Mouse (Mus musculus): Measurements from ENCODE around the gene Tmem44. TPM values are rescaled to one million over a fixed set of nuclear protein-coding genes. Genes with fewer than 3 reads are reported as not detected.

The Tmem44 gene
- polyA plus RNA-seq, 1 experiment from 2014 or later: 58.7 TPM

DNA sequence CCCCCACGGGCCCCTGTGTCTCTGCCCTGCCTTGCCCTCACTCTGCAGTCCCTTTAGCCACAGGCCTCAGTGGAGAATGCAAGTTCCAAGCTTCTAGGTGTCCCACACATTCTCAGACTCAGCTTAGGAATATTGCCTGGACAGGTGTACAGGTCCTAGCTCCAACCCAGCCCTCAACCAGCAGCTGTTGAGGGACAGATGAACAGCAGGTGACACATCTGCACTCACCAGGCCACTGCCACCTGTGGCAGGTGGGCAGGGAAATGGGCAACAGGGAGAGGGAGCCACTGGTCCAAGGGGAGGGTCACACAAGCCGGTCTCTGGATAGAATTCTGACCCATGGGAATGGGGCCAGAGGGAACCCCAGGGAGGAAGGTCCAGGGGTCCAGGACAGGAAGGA lies 22.8 kb downstream of the Tmem44 start:
- no peak overlapping the region for H3K4me3 ChIP-seq
- peaks cover 58% of the 10 kb centered on the region for H3K36me3 ChIP-seq
- no peak overlapping the region for H3K27ac ChIP-seq
- no peak for ATAC-seq (ENCODE audit: low FRiP score)
- no peak overlapping the region for H3K4me2 ChIP-seq (replicated peaks)
- H3K9me3 ChIP-seq (replicated peaks): no peaks in the 10 kb centered on the region
- 0 out of 2 replicates have a peak, but pooled peaks cover 2% of the 10 kb centered on the region for H3K4me1 ChIP-seq
- no peak overlapping the region for H3K9ac ChIP-seq
- 75% methylated on average over 2 of the region's 2 CpGs for WGBS
- no peaks in the 10 kb centered on the region for H3K27me3 ChIP-seq

DNA sequence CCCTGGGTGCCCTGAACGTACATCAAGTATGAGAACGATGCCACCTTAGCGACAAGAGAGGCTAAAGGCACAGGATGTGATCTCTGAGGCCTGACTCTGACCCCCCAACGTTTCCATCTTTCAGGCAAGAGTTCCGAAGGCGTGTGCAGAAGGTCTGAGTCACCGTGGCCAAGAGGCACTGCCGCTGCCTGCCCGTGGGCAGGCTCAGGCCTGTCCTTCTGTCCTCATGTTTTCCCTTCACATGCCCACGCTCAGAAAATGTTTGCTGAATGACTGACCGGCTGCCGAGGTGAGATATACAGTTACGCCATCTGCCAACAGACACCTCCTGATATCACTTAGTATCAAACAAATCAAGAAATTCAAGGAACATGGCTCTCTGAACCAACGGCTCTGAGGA lies 24.9 kb downstream of the Tmem44 start:
- Histone ChIP-seq H3K4me1 (no peaks in the 10 kb centered on the region), H3K4me3 (no peak overlapping the region), H3K27ac (no peak overlapping the region), H3K9ac (no peak overlapping the region), H3K27me3 (no peaks in the 10 kb centered on the region), H3K4me2 (replicated peaks) (no peak overlapping the region), H3K36me3 (peaks cover 67% of the 10 kb centered on the region), H3K9me3 (replicated peaks) (no peaks in the 10 kb centered on the region)
- 86% methylated on average over 14 of the region's 14 CpGs for WGBS
- no peak for ATAC-seq (ENCODE audit: low FRiP score)

- Histone ChIP-seq H3K9me3 (replicated peaks) (no peaks in the 10 kb centered on the region), H3K27ac (no peak overlapping the region), H3K4me1 (no peaks in the 10 kb centered on the region), H3K27me3 (no peaks in the 10 kb centered on the region), H3K36me3 (peaks cover 60% of the 10 kb centered on the region), H3K9ac (no peak overlapping the region), H3K4me3 (no peak overlapping the region), H3K4me2 (replicated peaks) (no peak overlapping the region)
- WGBS: 87% methylated on average over 6 of the region's 6 CpGs
- no peak for ATAC-seq (ENCODE audit: low FRiP score)
These were observed 26.2 kb downstream of the Tmem44 start for GRCm38 (mm10) chr16:30524481-30524880.

GRCm38 (mm10) chr16:30522253-30522940 lies 28.2 kb downstream of the Tmem44 start:
- no peaks in the 10 kb centered on the region for H3K27me3 ChIP-seq
- no peak overlapping the region for H3K4me3 ChIP-seq
- ATAC-seq (ENCODE audit: low FRiP score): no peak
- H3K9ac ChIP-seq: no peak overlapping the region
- no peaks in the 10 kb centered on the region for H3K9me3 ChIP-seq (replicated peaks)
- 71% methylated on average over 10 of the region's 10 CpGs for WGBS
- H3K27ac ChIP-seq: no peak overlapping the region
- H3K4me1 ChIP-seq: no peaks in the 10 kb centered on the region
- peaks cover 47% of the 10 kb centered on the region for H3K36me3 ChIP-seq
- no peak overlapping the region for H3K4me2 ChIP-seq (replicated peaks)

- H3K27ac ChIP-seq: no peak overlapping the region
- H3K4me3 ChIP-seq: no peak overlapping the region
- no peaks in the 10 kb centered on the region for H3K27me3 ChIP-seq
- no peak for ATAC-seq (ENCODE audit: low FRiP score)
- no peaks in the 10 kb centered on the region for H3K9me3 ChIP-seq (replicated peaks)
- no peak overlapping the region for H3K4me2 ChIP-seq (replicated peaks)
- 53% methylated on average over 3 of the region's 3 CpGs for WGBS
- no peak overlapping the region for H3K9ac ChIP-seq
- H3K36me3 ChIP-seq: peaks cover 45% of the 10 kb centered on the region
- no peaks in the 10 kb centered on the region for H3K4me1 ChIP-seq
These were observed 29.5 kb downstream of the Tmem44 start for GRCm38 (mm10) chr16:30521147-30521546.

GRCm38 (mm10) chr16:30520361-30520823 lies 30.2 kb downstream of the Tmem44 start:
- H3K9ac ChIP-seq: no peak overlapping the region
- H3K27ac ChIP-seq: no peak overlapping the region
- no peak for ATAC-seq (ENCODE audit: low FRiP score)
- no peaks in the 10 kb centered on the region for H3K27me3 ChIP-seq
- H3K4me3 ChIP-seq: no peak overlapping the region
- peaks cover 43% of the 10 kb centered on the region for H3K36me3 ChIP-seq
- H3K4me2 ChIP-seq (replicated peaks): no peak overlapping the region
- WGBS: 30% methylated on average over 9 of the region's 9 CpGs
- H3K4me1 ChIP-seq: no peaks in the 10 kb centered on the region
- H3K9me3 ChIP-seq (replicated peaks): no peaks in the 10 kb centered on the region

GRCm38 (mm10) chr16:30518635-30519034 lies 32.0 kb downstream of the Tmem44 start:
- no peak overlapping the region for H3K4me2 ChIP-seq (replicated peaks)
- H3K27ac ChIP-seq: no peak overlapping the region
- peaks cover 41% of the 10 kb centered on the region for H3K36me3 ChIP-seq
- no peak for ATAC-seq (ENCODE audit: low FRiP score)
- peaks cover 2% of the 10 kb centered on the region; the same call in 1 of the 2 replicates for H3K4me1 ChIP-seq
- H3K4me3 ChIP-seq: no peak overlapping the region
- no peaks in the 10 kb centered on the region for H3K27me3 ChIP-seq
- H3K9me3 ChIP-seq (replicated peaks): no peaks in the 10 kb centered on the region
- no peak overlapping the region for H3K9ac ChIP-seq
- 80% methylated on average over 9 of the region's 9 CpGs for WGBS

DNA sequence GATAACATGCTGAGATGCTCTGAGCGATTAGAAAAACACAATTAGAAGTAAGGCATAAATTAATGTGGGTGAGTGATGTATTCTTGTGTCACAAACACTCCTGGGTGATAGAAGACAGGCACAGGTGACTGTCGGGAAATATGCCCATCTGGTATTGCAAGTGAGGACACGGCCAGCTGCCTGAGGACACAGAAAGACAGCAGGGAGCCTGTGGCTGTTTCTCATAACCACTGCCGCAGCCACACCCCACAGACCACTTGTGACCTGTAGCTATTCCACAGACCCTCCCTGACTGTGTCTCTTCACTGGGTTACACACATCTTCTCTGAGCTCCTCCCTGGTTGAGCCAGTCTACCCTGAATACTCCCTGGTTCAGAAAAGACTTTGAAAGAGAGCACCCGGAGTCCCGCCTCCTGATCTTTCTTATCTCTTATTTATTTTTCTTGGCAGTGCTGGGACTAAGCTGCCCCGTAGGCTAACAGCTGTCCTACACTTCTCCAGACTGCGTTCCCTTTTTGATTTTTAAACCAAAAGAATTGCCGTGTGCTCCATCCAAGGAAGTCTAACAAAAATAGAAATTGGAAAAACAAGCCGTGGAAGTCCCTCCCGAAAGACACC lies 32.9 kb downstream of the Tmem44 start:
- peaks cover 33% of the 10 kb centered on the region for H3K36me3 ChIP-seq
- no peak overlapping the region for H3K4me3 ChIP-seq
- no peak overlapping the region for H3K9ac ChIP-seq
- H3K27ac ChIP-seq: no peak overlapping the region
- no peak overlapping the region for H3K4me2 ChIP-seq (replicated peaks)
- 68% methylated on average over 11 of the region's 11 CpGs for WGBS
- H3K27me3 ChIP-seq: no peaks in the 10 kb centered on the region
- peaks cover 6% of the 10 kb centered on the region; the same call in 1 of the 2 replicates for H3K4me1 ChIP-seq
- H3K9me3 ChIP-seq (replicated peaks): no peaks in the 10 kb centered on the region
- no peak for ATAC-seq (ENCODE audit: low FRiP score)

DNA sequence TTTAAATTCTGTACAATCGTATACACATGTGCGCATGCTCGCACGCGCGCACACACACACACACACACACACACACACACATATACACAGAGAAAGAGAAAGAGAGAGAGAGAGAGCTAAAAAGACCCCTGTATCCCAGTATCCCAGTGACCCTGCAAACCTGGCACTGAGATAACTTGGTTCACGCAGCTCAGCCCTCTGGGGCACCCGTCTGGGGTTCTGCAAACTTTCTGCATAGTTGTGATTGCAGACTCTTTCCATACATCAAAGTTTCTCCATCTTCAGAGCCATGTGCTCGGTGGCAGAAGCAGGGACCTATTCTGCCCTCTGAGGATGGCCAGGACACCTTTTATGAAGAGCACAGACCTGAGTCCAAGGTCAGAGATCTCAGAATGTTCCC lies 33.6 kb downstream of the Tmem44 start:
- peaks cover 25% of the 10 kb centered on the region for H3K36me3 ChIP-seq
- no peaks in the 10 kb centered on the region for H3K9me3 ChIP-seq (replicated peaks)
- H3K27ac ChIP-seq: no peak overlapping the region
- no peak overlapping the region for H3K4me3 ChIP-seq
- peaks cover 13% of the 10 kb centered on the region for H3K4me1 ChIP-seq
- no peaks in the 10 kb centered on the region for H3K27me3 ChIP-seq
- no peak overlapping the region for H3K4me2 ChIP-seq (replicated peaks)
- no peak for ATAC-seq (ENCODE audit: low FRiP score)
- no peak overlapping the region for H3K9ac ChIP-seq
- WGBS: 95% methylated on average over 9 of the region's 9 CpGs

DNA sequence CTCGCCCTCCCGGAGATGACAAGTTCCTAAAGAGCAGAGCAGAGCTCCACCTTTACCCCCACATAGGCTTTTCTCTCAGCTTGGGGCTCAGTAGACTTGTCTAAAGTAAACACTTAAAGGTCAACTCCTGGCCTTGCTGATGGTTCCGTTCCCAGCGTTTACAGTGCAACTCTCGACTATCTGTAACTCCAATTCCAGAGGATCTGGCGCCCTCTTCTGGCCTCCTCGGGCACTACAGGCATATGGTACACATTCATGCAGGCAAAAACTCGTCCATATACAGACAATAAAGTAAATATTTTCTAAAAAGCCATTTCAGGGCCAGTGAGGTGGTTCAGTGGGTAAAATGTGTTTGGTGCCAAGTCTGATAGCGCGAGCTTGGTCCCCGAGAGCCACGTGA lies 35.2 kb downstream of the Tmem44 start:
- H3K4me1 ChIP-seq: peaks cover 21% of the 10 kb centered on the region
- H3K9ac ChIP-seq: no peak overlapping the region
- H3K4me3 ChIP-seq: no peak overlapping the region
- 67% methylated on average over 12 of the region's 12 CpGs for WGBS
- H3K4me2 ChIP-seq (replicated peaks): no peak overlapping the region
- H3K9me3 ChIP-seq (replicated peaks): no peaks in the 10 kb centered on the region
- H3K27me3 ChIP-seq: no peaks in the 10 kb centered on the region
- ATAC-seq (ENCODE audit: low FRiP score): no peak
- H3K36me3 ChIP-seq: peaks cover 25% of the 10 kb centered on the region
- H3K27ac ChIP-seq: no peak overlapping the region

- peaks cover 26% of the 10 kb centered on the region for H3K4me1 ChIP-seq
- ATAC-seq (ENCODE audit: low FRiP score): no peak; the same call in 1 of the 2 replicates
- H3K27me3 ChIP-seq: no peaks in the 10 kb centered on the region
- H3K4me3 ChIP-seq: no peak overlapping the region
- H3K27ac ChIP-seq: peak overlapping the region; percentile 18; the same call in 1 of the 2 replicates
- WGBS: 75% methylated on average over 20 of the region's 20 CpGs
- no peak overlapping the region for H3K4me2 ChIP-seq (replicated peaks)
- no peaks in the 10 kb centered on the region for H3K9me3 ChIP-seq (replicated peaks)
- no peak overlapping the region; the same call in 1 of the 2 replicates for H3K9ac ChIP-seq
- H3K36me3 ChIP-seq: peaks cover 25% of the 10 kb centered on the region
These were observed 37.3 kb downstream of the Tmem44 start for GRCm38 (mm10) chr16:30513050-30514024.

Data from hindbrain, embryonic 12.5 days (tissue).